Mouse (Mus musculus) MEL (cell line): ENCODE data around the gene Nav1. TPM values are rescaled to one million over a fixed set of nuclear protein-coding genes. Genes with fewer than 3 reads are reported as not detected.
A peak's percentile ranks its signal among the peaks of the same experiment; 100 is the strongest.

Experiments used
- DNase-seq: peaks from one replicate; pipeline ENCODE4 v3.0.0; 2011; ENCODE audit warnings: low read depth, low spot score
- H3K27ac ChIP-seq: 2 replicates; pipeline ENCODE4 v1.5.1; 2012; ENCODE audit warnings: low read depth, mild to moderate bottlenecking, control low read depth, low read length, moderate library complexity; ENCODE audit not compliant: control insufficient read depth
- H3K27me3 ChIP-seq, 2 experiments: fragments of 150-350 bp in 1 of 2; sonication (generic) in 1 of 2; 2 replicates each; pipeline ENCODE4 v1.6.1; 2012; ENCODE audit warnings: low read length in 2 of 2, mild to moderate bottlenecking in 2 of 2, improper control_type of control experiment in 1 of 2, moderate library complexity in 1 of 2; ENCODE audit not compliant: insufficient read depth in 2 of 2, control insufficient read depth in 1 of 2
- H3K36me3 ChIP-seq, 2 experiments: 2 replicates each; pipeline ENCODE4 v1.6.1; 2012 to 2014; ENCODE audit warnings: low read length in 2 of 2, improper control_type of control experiment in 1 of 2, inconsistent platforms in 1 of 2, mild to moderate bottlenecking in 1 of 2; ENCODE audit not compliant: insufficient read depth in 2 of 2, control insufficient read depth in 1 of 2
- H3K4me1 ChIP-seq, 2 experiments: fragments of 150-350 bp in 1 of 2; sonication (generic) in 1 of 2; 2 replicates each; pipeline ENCODE4 v1.6.1; 2012; ENCODE audit warnings: low read length in 2 of 2, improper control_type of control experiment in 1 of 2, mild to moderate bottlenecking in 1 of 2; ENCODE audit not compliant: insufficient read depth in 2 of 2, control insufficient read depth in 1 of 2
- H3K4me3 ChIP-seq, 2 experiments: fragments of 150-350 bp in 1 of 2; sonication (generic) in 1 of 2; 2 replicates each; pipeline ENCODE4 v1.5.1; 2012; ENCODE audit warnings: low read depth in 2 of 2, low read length in 2 of 2, mild to moderate bottlenecking in 2 of 2, moderate library complexity in 2 of 2, control low read depth in 1 of 2, improper control_type of control experiment in 1 of 2; ENCODE audit not compliant: control insufficient read depth in 1 of 2, insufficient read depth in 1 of 2
- H3K79me2 ChIP-seq: 2 replicates; pipeline ENCODE4 v1.6.1; 2012; ENCODE audit warnings: mild to moderate bottlenecking, low read length, moderate library complexity; ENCODE audit not compliant: control insufficient read depth, poor library complexity, insufficient read depth
- H3K9ac ChIP-seq: 2 replicates; pipeline ENCODE4 v1.6.1; 2012; ENCODE audit warnings: low read depth, mild to moderate bottlenecking, control low read depth, low read length, moderate library complexity; ENCODE audit not compliant: control insufficient read depth, poor library complexity, severe bottlenecking
- H3K9me3 ChIP-seq: fragments of 150-350 bp; sonication (generic); replicated peaks from 2 replicates; pipeline ENCODE4 v1.6.1; 2012; ENCODE audit warnings: mild to moderate bottlenecking, low read length, improper control_type of control experiment, moderate library complexity; ENCODE audit not compliant: insufficient read depth
- BHLHE40 ChIP-seq: IDR thresholded peaks from 2 replicates; pipeline ENCODE4 v1.6.1; 2012; ENCODE audit warnings: low read depth, mild to moderate bottlenecking, inconsistent platforms, low read length, improper control_type of control experiment, borderline replicate concordance
- CTCF ChIP-seq, 3 experiments: IDR thresholded peaks in 2 of 3; conservative IDR thresholded peaks in 1 of 3; 2 replicates each; pipeline ENCODE4 v1.5.1; 2011 to 2012; ENCODE audit warnings: low read length in 3 of 3, low read depth in 2 of 3, mild to moderate bottlenecking in 2 of 3, improper control_type of control experiment in 1 of 3, inconsistent platforms in 1 of 3, mixed read lengths in 1 of 3, moderate library complexity in 1 of 3; ENCODE audit not compliant: control insufficient read depth in 1 of 3, insufficient read depth in 1 of 3, poor library complexity in 1 of 3, severe bottlenecking in 1 of 3
- ETS1 ChIP-seq: IDR thresholded peaks from 2 replicates; pipeline ENCODE4 v1.6.1; 2012; ENCODE audit warnings: low read depth, mild to moderate bottlenecking, inconsistent platforms, low read length, improper control_type of control experiment, moderate library complexity
- GABPA ChIP-seq: IDR thresholded peaks from 2 replicates; pipeline ENCODE4 v1.6.1; 2012; ENCODE audit warnings: low read depth, mild to moderate bottlenecking, inconsistent platforms, low read length, improper control_type of control experiment, moderate library complexity
- JUND ChIP-seq: IDR thresholded peaks from 2 replicates; pipeline ENCODE4 v1.6.1; 2011; ENCODE audit warnings: low read depth, mild to moderate bottlenecking, improper control_type of control experiment, low read length
- MAZ ChIP-seq: IDR thresholded peaks from 2 replicates; pipeline ENCODE4 v1.6.1; 2012; ENCODE audit warnings: low read depth, mild to moderate bottlenecking, inconsistent platforms, low read length, improper control_type of control experiment
- MXI1 ChIP-seq: IDR thresholded peaks from 2 replicates; pipeline ENCODE4 v1.6.1; 2011; ENCODE audit warnings: mild to moderate bottlenecking, low read depth, low read length, improper control_type of control experiment
- MYB ChIP-seq: IDR thresholded peaks from 2 replicates; pipeline ENCODE4 v1.6.1; 2011; ENCODE audit warnings: mild to moderate bottlenecking, low read depth, low read length, improper control_type of control experiment
- MYC ChIP-seq: IDR thresholded peaks from 2 replicates; pipeline ENCODE4 v1.6.1; 2011; ENCODE audit warnings: low read depth, mild to moderate bottlenecking, low read length, improper control_type of control experiment, moderate library complexity
- NELFE ChIP-seq: IDR thresholded peaks from 2 replicates; pipeline ENCODE4 v1.6.1; 2011; ENCODE audit warnings: low read depth, low read length, improper control_type of control experiment
- NRF1 ChIP-seq: IDR thresholded peaks from 2 replicates; pipeline ENCODE4 v1.6.1; 2014; ENCODE audit warnings: low read depth, mild to moderate bottlenecking, inconsistent platforms, low read length, improper control_type of control experiment, moderate library complexity; ENCODE audit not compliant: poor library complexity, insufficient read depth, severe bottlenecking
- POLR2A ChIP-seq, 2 experiments: IDR thresholded peaks; 2 replicates each; pipeline ENCODE4 v1.6.1; 2011 to 2012; ENCODE audit warnings: low read length in 2 of 2, mild to moderate bottlenecking in 2 of 2, control low read depth in 1 of 2, improper control_type of control experiment in 1 of 2, low read depth in 1 of 2, moderate library complexity in 1 of 2; ENCODE audit not compliant: control insufficient read depth in 1 of 2, insufficient read depth in 1 of 2, poor library complexity in 1 of 2
- RAD21 ChIP-seq: IDR thresholded peaks from 2 replicates; pipeline ENCODE4 v1.6.1; 2011; ENCODE audit warnings: mild to moderate bottlenecking, low read depth, low read length, improper control_type of control experiment
- RCOR1 ChIP-seq: IDR thresholded peaks from 2 replicates; pipeline ENCODE4 v1.6.1; 2012; ENCODE audit warnings: low read depth, mild to moderate bottlenecking, inconsistent platforms, low read length, improper control_type of control experiment
- TBP ChIP-seq: IDR thresholded peaks from 2 replicates; pipeline ENCODE4 v1.8.0; 2011; ENCODE audit warnings: low read depth, low read length, improper control_type of control experiment
- USF1 ChIP-seq: IDR thresholded peaks from 2 replicates; pipeline ENCODE4 v1.6.1; 2014; ENCODE audit warnings: low read depth, mild to moderate bottlenecking, inconsistent platforms, low read length, improper control_type of control experiment, moderate library complexity
- USF2 ChIP-seq, 2 experiments: IDR thresholded peaks; 2 replicates each; pipeline ENCODE4 v1.6.1; 2011 to 2012; ENCODE audit warnings: improper control_type of control experiment in 2 of 2, low read length in 2 of 2, borderline replicate concordance in 1 of 2, inconsistent platforms in 1 of 2, low read depth in 1 of 2, mild to moderate bottlenecking in 1 of 2; ENCODE audit not compliant: insufficient read depth in 1 of 2
- ZKSCAN1 ChIP-seq: IDR thresholded peaks from 2 replicates; pipeline ENCODE4 v1.6.1; 2012; ENCODE audit warnings: low read depth, mild to moderate bottlenecking, inconsistent platforms, low read length, improper control_type of control experiment, moderate library complexity
- ZMIZ1 ChIP-seq: IDR thresholded peaks from 2 replicates; pipeline ENCODE4 v1.6.1; 2012; ENCODE audit warnings: low read depth, mild to moderate bottlenecking, inconsistent platforms, low read length, improper control_type of control experiment, moderate library complexity
- ZNF384 ChIP-seq: IDR thresholded peaks from 2 replicates; pipeline ENCODE4 v1.6.1; 2012; ENCODE audit warnings: low read depth, mild to moderate bottlenecking, inconsistent platforms, low read length, improper control_type of control experiment
- polyA plus RNA-seq, 2 experiments: library from polyadenylated mRNA; stranded (reverse) in 1 of 2; unstranded in 1 of 2; fragments of >175 nt in 1 of 2; fragments of >200 nt in 1 of 2; gene quantifications; 2 replicates each; pipeline versions ENCODE4 v1.2.1 to v1.2.4; 2012; ENCODE audit warnings: low replicate concordance in 2 of 2, low read depth in 1 of 2; ENCODE audit not compliant: insufficient read length in 2 of 2, insufficient read depth in 1 of 2, missing spikeins in 1 of 2
- total RNA-seq: library from RNA; depleted of rRNA; stranded (reverse); fragments of 300-350 nt; gene quantifications from 2 replicates; pipeline ENCODE4 v1.2.3, GENCODE M21; 2012

Gene Nav1
- total and polyA plus RNA-seq, 3 experiments: 0.89 to 9.6 TPM; not detected in 1

DNA sequence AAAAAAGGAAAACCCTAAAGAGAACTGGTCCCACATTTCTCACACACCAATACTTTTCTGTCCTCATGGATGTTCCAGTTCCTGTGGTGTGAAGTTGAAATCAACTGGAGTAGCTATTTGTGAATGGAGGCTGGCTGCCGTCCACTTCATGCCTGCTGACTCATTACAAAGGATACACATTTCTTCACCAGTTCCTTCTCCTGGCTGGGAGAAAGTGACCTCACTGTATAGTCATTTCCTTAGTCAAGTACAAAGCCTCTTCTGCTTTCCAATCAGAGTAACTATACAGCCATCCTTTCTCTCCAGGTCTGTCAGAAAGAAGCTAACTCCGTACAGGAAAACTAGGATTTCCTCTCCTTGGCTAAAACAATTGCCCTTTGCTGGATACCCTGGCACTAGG, 196.1 kb downstream of the Nav1 start:
- Histone ChIP-seq H3K4me3 (no peak overlapping the region), H3K9me3 (no peaks in the 10 kb centered on the region)
- TF ChIP-seq ETS1 (no peak), TBP (no peak), BHLHE40 (no peak), RAD21 (no peak), MXI1 (no peak), MAZ (no peak), ZMIZ1 (no peak), ZKSCAN1 (no peak), RCOR1 (no peak), JUND (no peak), CTCF (IDR thresholded peaks at IDR 0.05 in 2 of 3, conservative IDR thresholded peaks at IDR 0.05 in 1 of 3; ENCODE audit: control insufficient read depth in 1 of 3, insufficient read depth in 1 of 3, low read depth in 2 of 3, low read length in 3 of 3, poor library complexity in 1 of 3, severe bottlenecking in 1 of 3) (no peak), USF2 (IDR thresholded peaks at IDR 0.05; ENCODE audit: borderline replicate concordance in 1 of 2, insufficient read depth in 1 of 2, low read depth in 1 of 2, low read length in 2 of 2) (no peak), NRF1 (no peak), MYC (no peak), USF1 (no peak)
- TF ChIP-seq, all 39 proteins: peak for 0
- no peak overlapping the region for H3K9ac ChIP-seq
- H3K79me2 ChIP-seq: no peaks in the 10 kb centered on the region
- no peaks in the 10 kb centered on the region for H3K27me3 ChIP-seq
- H3K4me1 ChIP-seq: no peaks in the 10 kb centered on the region
- no peak overlapping the region for H3K27ac ChIP-seq
- peak; percentile 16 for DNase-seq
- peaks cover 0 to 15% of the 10 kb centered on the region in 2 experiments; a peak in 2 of 4 replicates for H3K36me3 ChIP-seq

- no peak for DNase-seq
- no peaks in the 10 kb centered on the region for H3K9me3 ChIP-seq
- no peaks in the 10 kb centered on the region for H3K27me3 ChIP-seq
- H3K9ac ChIP-seq: no peak overlapping the region
- H3K4me3 ChIP-seq: no peak overlapping the region
- H3K79me2 ChIP-seq: no peaks in the 10 kb centered on the region
- peaks cover 0 to 3% of the 10 kb centered on the region in 2 experiments; a peak in 1 of 4 replicates for H3K4me1 ChIP-seq
- peaks cover 7 to 16% of the 10 kb centered on the region in 2 experiments for H3K36me3 ChIP-seq
- peak; percentile 51; the same call in 1 of the 2 replicates for TF ChIP-seq ZNF384
- no peak for TF ChIP-seq MYB
- TF ChIP-seq ZMIZ1: no peak
- no peak for TF ChIP-seq GABPA
- TF ChIP-seq POLR2A (IDR thresholded peaks at IDR 0.05; ENCODE audit: control insufficient read depth in 1 of 2, insufficient read depth in 1 of 2, low read depth in 1 of 2, low read length in 2 of 2, poor library complexity in 1 of 2): no peak
- no peak for TF ChIP-seq MAZ
- TF ChIP-seq NELFE: no peak
- TF ChIP-seq USF1: no peak
- H3K27ac ChIP-seq: no peak overlapping the region
Observed at GRCm38 (mm10) chr1:135408973-135409372, 198.1 kb downstream of the Nav1 start.
